Mouse (Mus musculus) liver, adult 2 months (tissue): ENCODE measurements around the gene Drc3. TPM values are rescaled to one million over a fixed set of nuclear protein-coding genes. Genes with fewer than 3 reads are reported as not detected.
A peak's percentile ranks its signal among the peaks of the same experiment; 100 is the strongest.

ENCODE experiments used
- DNase-seq: peaks from one replicate; pipeline ENCODE4 v3.0.0-alpha.2; 2011; ENCODE audit warnings: low read depth, low spot score; ENCODE audit errors: extremely low read depth
- H3K27ac ChIP-seq: fragments of 200-500 bp; replicated peaks from 2 replicates; pipeline ENCODE4 v1.5.1; 2012; ENCODE audit warnings: low read depth, mild to moderate bottlenecking, control low read depth, inconsistent platforms, low read length; ENCODE audit not compliant: insufficient read depth
- H3K27me3 ChIP-seq: fragments of 200-500 bp; 2 replicates; pipeline ENCODE4 v1.6.1; 2012; ENCODE audit warnings: mild to moderate bottlenecking, moderate library complexity, low read length, inconsistent platforms; ENCODE audit not compliant: control insufficient read depth, insufficient read depth
- H3K36me3 ChIP-seq: fragments of 200-500 bp; 2 replicates; pipeline ENCODE4 v1.6.1; 2012; ENCODE audit warnings: low read length, inconsistent platforms; ENCODE audit not compliant: control insufficient read depth, insufficient read depth
- H3K4me1 ChIP-seq: fragments of 200-500 bp; 2 replicates; pipeline ENCODE4 v1.6.1; 2011; ENCODE audit warnings: low read length; ENCODE audit not compliant: control insufficient read depth, insufficient read depth
- H3K4me3 ChIP-seq: fragments of 200-500 bp; 2 replicates; pipeline ENCODE4 v1.5.1; 2011; ENCODE audit warnings: low read depth, mild to moderate bottlenecking, control low read depth, low read length, moderate library complexity; ENCODE audit not compliant: insufficient read depth
- H3K79me2 ChIP-seq: fragments of 200-500 bp; 2 replicates; pipeline ENCODE4 v1.6.1; 2012; ENCODE audit warnings: inconsistent platforms, mild to moderate bottlenecking, low read length, moderate library complexity; ENCODE audit not compliant: control insufficient read depth, insufficient read depth
- H3K9ac ChIP-seq: fragments of 200-500 bp; 2 replicates; pipeline ENCODE4 v1.6.1; 2012; ENCODE audit warnings: low read depth, mild to moderate bottlenecking, control low read depth, inconsistent platforms, low read length
- CTCF ChIP-seq: fragments of 200-500 bp; IDR thresholded peaks from 2 replicates; pipeline ENCODE4 v1.5.1; 2011; ENCODE audit warnings: low read depth, low read length, control low read depth
- POLR2A ChIP-seq: fragments of 200-500 bp; IDR thresholded peaks from 2 replicates; pipeline ENCODE4 v1.6.1; 2011; ENCODE audit warnings: low read length, control low read depth; ENCODE audit not compliant: insufficient read depth; ENCODE audit errors: extremely low read depth
- WGBS: fragments of 180-500 bp; shearing (Covaris S2); methylation state at CpG from one replicate; pipeline ENCODE4 v1.1.7; 2018; 5-methylcytosine and 5-hydroxymethylcytosine counted together
- polyA plus RNA-seq: library from polyadenylated mRNA; depleted of rRNA; stranded (reverse); fragments of >200 nt; gene quantifications from 2 replicates; pipeline ENCODE4 v1.2.3, GENCODE M21; 2012
- total RNA-seq: library from RNA; depleted of rRNA; stranded (reverse); fragments of >200 nt; gene quantifications from 2 replicates; pipeline ENCODE4 v1.2.3, GENCODE M21; 2014

Drc3 gene
- total and polyA plus RNA-seq, 2 experiments, result 0.46 to 0.64 TPM

DNA sequence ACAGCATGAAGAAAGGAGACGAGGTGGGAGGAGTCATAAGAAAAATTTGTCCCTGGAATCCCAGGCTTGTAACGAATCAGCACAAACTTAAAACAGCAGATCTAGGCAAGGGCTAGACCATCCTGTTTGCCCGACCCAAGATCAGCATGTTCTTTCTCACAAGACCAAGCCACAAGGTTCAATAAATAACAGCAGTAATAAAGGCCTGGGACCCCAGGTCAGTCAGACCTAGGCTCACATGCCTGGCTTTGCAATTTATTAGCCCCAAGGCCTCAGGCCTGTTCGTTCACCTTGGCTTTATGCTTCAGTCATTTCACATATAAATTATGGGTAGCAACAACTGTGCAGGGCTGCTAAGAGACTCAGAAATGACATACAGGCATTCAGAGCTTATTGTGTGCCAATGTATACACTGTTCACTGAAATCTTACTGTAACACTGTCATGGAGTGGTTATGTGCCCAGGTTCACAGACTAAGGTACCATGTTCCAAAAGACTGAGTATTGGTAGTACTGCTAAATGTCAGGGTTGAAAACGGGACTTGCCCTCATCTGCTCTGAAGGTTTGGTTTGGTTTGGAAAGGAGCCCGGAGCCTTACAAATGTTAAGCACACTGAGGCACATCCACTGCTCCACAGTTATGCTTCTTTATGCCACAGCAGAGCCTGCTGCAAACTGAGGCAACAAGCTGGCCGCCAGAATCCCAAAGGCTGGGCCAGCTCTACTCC is 35.6 kb upstream of the Drc3 start:
- no peak overlapping the region for H3K27ac ChIP-seq
- TF ChIP-seq CTCF (no peak), POLR2A (no peak)
- no peak overlapping the region for H3K4me3 ChIP-seq
- peaks cover 15% of the 10 kb centered on the region for H3K4me1 ChIP-seq
- peak; percentile 71 for DNase-seq
- H3K36me3 ChIP-seq, result no peaks in the 10 kb centered on the region
- no peaks in the 10 kb centered on the region for H3K27me3 ChIP-seq
- peaks cover 9% of the 10 kb centered on the region; the same call in 1 of the 2 replicates for H3K79me2 ChIP-seq
- H3K9ac ChIP-seq, result no peak overlapping the region
- WGBS, result 48% methylated on average over 7 of the region's 7 CpGs

GRCm38 (mm10) chr11:60318716-60319115 is 34.4 kb upstream of the Drc3 start:
- no peak overlapping the region for H3K4me3 ChIP-seq
- no peak overlapping the region for H3K27ac ChIP-seq
- peaks cover 15% of the 10 kb centered on the region for H3K4me1 ChIP-seq
- 83% methylated on average over 5 of the region's 5 CpGs for whole genome bisulfite sequencing
- no peaks in the 10 kb centered on the region for H3K36me3 ChIP-seq
- DNase-seq, result no peak
- peaks cover 7% of the 10 kb centered on the region; the same call in 1 of the 2 replicates for H3K79me2 ChIP-seq
- no peaks in the 10 kb centered on the region for H3K27me3 ChIP-seq
- no peak overlapping the region for H3K9ac ChIP-seq
- TF ChIP-seq POLR2A (no peak), CTCF (no peak)

DNA sequence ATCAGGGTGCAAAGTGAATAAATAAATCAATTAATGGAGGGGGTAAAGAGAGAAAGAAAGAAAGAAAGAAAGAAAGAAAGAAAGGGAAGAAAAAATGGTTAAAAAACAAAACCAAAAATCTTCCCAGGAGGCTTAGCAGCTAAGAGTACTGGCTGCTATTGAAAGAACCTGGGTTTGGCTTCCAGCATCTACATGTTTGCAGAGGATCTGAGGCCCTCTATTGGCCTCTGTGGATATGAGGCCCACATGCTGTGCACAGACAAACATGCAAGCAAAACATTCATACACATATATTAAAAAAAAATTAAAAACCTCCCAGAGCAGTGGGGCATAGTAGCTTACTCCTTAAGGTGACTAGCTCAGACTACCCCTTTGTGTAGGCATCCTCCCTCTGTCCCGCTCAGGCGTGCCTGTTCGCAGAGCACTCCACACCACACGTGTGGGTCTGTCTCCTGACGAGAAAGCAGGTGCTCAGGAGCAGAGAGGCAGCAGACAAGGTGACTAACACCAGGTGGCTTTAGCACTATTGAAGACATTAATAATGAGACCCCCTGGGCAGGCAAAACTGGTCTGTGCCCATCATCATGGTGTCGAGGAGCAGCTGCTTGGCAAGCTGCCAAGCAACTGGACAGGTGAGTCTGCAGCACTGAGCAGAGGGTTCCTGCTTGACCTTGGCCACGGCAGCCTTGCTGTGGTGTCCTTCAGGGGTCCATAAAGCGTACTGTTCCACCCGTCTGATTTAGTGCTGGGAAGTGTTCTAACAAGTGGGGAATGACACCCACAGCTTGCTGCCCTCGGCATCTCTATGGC is 33.7 kb upstream of the Drc3 start:
- H3K79me2 ChIP-seq, result peaks cover 7% of the 10 kb centered on the region; the same call in 1 of the 2 replicates
- no peaks in the 10 kb centered on the region for H3K27me3 ChIP-seq
- H3K4me3 ChIP-seq, result no peak overlapping the region
- H3K36me3 ChIP-seq, result no peaks in the 10 kb centered on the region
- no peak for DNase-seq
- H3K4me1 ChIP-seq, result peaks cover 11% of the 10 kb centered on the region
- TF ChIP-seq POLR2A, result no peak
- TF ChIP-seq CTCF, result no peak
- H3K27ac ChIP-seq, result no peak overlapping the region
- no peak overlapping the region for H3K9ac ChIP-seq
- 84% methylated on average over 10 of the region's 10 CpGs for WGBS

DNA sequence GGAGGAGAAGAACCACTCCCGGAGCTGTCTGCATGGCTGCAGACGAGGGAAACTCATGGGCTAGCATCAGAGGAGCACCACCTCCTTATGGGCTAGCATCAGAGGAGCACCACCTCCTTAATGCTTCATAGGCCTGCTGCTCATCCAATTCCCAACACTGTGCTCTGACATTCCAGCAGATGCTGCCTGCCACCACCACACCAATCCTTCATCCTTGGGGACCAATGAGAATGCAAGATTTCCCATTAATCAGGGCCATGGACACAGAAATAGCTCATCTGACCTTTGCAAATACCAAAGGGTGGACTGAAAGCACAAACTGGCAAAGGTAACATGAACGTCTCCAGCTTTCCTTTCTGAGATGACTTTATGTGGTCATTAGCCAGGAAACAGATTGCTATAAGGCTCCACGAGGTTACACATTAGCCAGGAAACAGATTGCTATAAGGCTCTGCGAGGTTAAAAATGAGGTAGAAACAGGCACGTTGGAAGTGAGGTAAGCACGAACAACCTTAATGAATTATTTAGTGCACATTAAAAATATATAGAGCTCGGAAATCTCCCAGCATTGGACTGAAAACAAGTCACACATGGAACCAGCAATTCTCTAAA is 32.6 kb upstream of the Drc3 start:
- TF ChIP-seq POLR2A (no peak), CTCF (no peak)
- no peak overlapping the region for H3K4me3 ChIP-seq
- H3K4me1 ChIP-seq, result peaks cover 10% of the 10 kb centered on the region
- no peak for DNase-seq
- WGBS, result 49% methylated on average over 8 of the region's 8 CpGs
- peaks cover 12% of the 10 kb centered on the region; the same call in 1 of the 2 replicates for H3K79me2 ChIP-seq
- no peak overlapping the region for H3K27ac ChIP-seq
- H3K36me3 ChIP-seq, result no peaks in the 10 kb centered on the region
- no peak overlapping the region for H3K9ac ChIP-seq
- H3K27me3 ChIP-seq, result no peaks in the 10 kb centered on the region

DNA sequence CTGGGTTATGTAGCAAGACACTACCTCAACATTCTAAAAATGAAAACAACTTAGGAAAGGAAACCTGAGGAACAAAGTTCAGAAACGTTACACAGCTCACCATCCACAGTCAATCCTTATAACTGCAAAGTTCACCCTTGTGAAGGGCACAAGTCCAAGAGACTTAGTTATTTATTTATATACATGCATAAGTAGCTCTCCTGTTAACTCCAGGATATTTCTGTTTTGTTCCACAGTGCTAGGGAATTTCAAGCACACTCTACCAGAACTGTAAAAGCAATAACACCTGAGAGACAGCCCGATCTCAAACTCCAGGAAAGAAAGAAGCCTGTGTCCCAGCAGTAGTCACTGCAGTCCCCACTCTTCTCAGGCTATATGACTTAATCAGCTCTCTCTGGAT is 31.7 kb upstream of the Drc3 start:
- TF ChIP-seq POLR2A, result no peak
- TF ChIP-seq CTCF, result no peak
- Histone ChIP-seq H3K36me3 (no peaks in the 10 kb centered on the region), H3K27ac (no peak overlapping the region), H3K9ac (no peak overlapping the region), H3K4me3 (no peak overlapping the region), H3K27me3 (no peaks in the 10 kb centered on the region), H3K79me2 (peaks cover 14% of the 10 kb centered on the region), H3K4me1 (peaks cover 10% of the 10 kb centered on the region)
- peak; percentile 56 for DNase-seq
- WGBS, result 55% methylated on average over 2 of the region's 2 CpGs
